Mouse (Mus musculus): ENCODE measurements around the gene Olfr239.
"Not testable (repeated sequence)": the region's sequence is repeated elsewhere in the genome, so short reads cannot be mapped to it uniquely, and the experiment has no call there.

The Olfr239 gene

GRCm38 (mm10) chr17:33191002-33191401, at the start of gene Olfr239:
Olfr239 (plus strand) TSS chr17:33191302.
- in situ Hi-C loops (cut with MboI, MseI), result not testable (repeated sequence)

GRCm38 (mm10) chr17:33168147-33168546, 23.0 kb upstream of the Olfr239 start, which contains the start of gene Olfr55:
Olfr55 (plus strand) TSS chr17:33168447.
- in situ Hi-C loops (cut with MboI, MseI), result loop anchor here in 1 of 2 experiments (10.0 kb wide), 1 partner anchor 1243 kb away; no protein-coding TSS in a partner anchor

- in situ Hi-C loops (cut with MboI, MseI), result no loop called here
These were observed 30.5 kb downstream of the Olfr239 start, which contains the start of gene Olfr1564 for GRCm38 (mm10) chr17:33221590-33221989. Olfr1564 (minus strand) TSS chr17:33221690.

- in situ Hi-C loops (cut with MboI, MseI), result loop anchor here in 1 of 2 experiments (5.0 kb wide), 1 partner anchor 71 kb away; no protein-coding TSS in a partner anchor
These were observed 45.5 kb downstream of the Olfr239 start for GRCm38 (mm10) chr17:33236646-33237045.

Data from T-helper 17 cell (primary cell).